Mouse (Mus musculus) cerebellum, postnatal 10 days (tissue): ENCODE measurements around the gene Dnaja3.
A peak's percentile ranks its signal among the peaks of the same experiment; 100 is the strongest.

ENCODE experiments used
- DNase-seq, 2 experiments: peaks; one replicate each; pipeline ENCODE4 v3.0.0; 2021; ENCODE audit warnings: mixed read lengths in 2 of 2

Gene Dnaja3

GRCm38 (mm10) chr16:4607818-4608531 is 31.8 kb upstream of the Dnaja3 start:
- peak; percentile 92 to 93 for DNase-seq

DNA sequence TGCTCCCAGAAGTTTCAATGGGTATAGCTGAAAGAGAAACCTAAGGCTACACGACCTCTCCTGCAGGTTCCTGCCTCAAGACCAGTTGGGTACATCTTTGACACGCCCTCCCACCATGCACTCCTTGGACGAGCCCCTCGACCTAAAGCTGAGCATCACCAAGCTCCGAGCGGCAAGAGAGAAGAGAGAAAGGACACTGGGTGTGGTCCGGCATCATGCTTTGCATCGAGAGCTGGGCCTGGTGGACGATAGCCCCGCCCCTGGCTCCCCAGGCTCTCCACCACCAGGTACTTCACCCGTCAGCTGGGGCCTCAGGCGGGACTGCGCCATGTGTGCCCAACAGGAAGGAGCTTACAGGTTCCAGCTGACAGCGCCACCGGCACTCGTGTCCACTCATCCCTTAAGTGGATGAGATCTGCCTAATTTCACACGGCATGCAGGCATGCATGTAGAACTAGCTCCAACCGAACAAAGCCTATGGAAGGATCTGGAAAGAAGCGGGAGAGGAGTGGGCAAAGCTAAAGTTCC is 31.2 kb upstream of the Dnaja3 start:
- no peak for DNase-seq

GRCm38 (mm10) chr16:4611193-4611592 is 28.6 kb upstream of the Dnaja3 start:
- no peak for DNase-seq

GRCm38 (mm10) chr16:4611676-4612075 is 28.1 kb upstream of the Dnaja3 start:
- no peak for DNase-seq

GRCm38 (mm10) chr16:4613736-4614135 is 26.1 kb upstream of the Dnaja3 start:
- DNase-seq, result no peak

DNA sequence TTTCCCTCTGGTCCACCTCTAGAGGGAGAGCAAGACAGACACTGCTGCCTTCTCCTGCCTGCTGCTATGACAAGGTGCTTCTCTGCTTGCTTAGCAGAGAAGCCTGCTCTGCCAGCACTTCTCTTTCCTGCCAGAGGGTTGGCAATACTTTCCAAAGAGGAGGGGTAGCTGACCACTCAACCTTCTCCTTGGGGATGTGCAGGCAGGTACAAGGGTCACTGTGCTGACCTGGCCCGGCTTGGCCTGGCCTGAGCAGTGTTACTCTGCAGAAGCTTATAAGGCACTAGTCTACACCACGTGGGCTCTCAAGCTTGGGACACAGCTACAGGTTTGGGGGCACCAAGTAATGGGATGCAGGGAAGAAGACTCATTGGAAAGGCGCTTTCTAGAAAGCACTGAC is 25.1 kb upstream of the Dnaja3 start:
- no peak for DNase-seq

GRCm38 (mm10) chr16:4615297-4615696 is 24.5 kb upstream of the Dnaja3 start:
- DNase-seq, result no peak

DNA sequence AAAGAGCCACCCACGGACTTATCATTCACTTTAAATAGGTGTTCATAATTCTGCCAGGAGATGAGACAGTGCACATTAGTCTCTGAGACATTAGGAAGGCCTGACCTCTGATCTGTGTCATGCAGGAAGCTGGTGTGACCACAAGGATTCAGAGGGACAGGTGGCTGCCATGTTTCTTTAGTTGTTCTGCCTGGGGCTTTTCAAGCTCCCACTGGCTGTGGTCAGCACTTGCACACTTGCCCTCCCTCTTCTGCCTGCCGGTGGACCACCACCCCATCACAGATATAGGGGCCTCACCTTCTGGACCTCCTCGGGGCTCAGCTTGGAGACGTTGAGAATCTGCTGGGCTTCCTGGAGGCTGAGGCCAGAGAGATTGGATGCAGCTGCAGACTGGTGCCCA is 23.0 kb upstream of the Dnaja3 start:
- DNase-seq, result no peak

DNA sequence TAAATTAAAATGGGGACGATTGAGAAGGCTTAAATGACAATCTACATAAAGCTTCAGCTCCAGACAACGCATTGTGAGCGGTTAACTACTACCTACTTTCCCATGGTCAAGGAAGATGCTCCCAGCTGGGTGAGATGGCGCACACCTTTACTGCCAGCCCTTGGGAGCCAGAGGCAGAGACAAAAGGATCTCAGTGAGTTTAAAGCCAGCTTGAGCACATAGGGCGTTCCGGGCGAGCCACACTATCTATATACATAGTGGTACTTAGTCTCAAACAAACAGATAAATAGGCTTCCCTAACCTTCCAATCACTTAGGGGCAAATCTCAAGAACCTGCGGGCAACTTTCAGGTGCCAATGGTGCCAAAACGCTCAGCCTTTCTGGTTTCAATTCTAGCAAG is 15.7 kb upstream of the Dnaja3 start:
- DNase-seq, result no peak

DNA sequence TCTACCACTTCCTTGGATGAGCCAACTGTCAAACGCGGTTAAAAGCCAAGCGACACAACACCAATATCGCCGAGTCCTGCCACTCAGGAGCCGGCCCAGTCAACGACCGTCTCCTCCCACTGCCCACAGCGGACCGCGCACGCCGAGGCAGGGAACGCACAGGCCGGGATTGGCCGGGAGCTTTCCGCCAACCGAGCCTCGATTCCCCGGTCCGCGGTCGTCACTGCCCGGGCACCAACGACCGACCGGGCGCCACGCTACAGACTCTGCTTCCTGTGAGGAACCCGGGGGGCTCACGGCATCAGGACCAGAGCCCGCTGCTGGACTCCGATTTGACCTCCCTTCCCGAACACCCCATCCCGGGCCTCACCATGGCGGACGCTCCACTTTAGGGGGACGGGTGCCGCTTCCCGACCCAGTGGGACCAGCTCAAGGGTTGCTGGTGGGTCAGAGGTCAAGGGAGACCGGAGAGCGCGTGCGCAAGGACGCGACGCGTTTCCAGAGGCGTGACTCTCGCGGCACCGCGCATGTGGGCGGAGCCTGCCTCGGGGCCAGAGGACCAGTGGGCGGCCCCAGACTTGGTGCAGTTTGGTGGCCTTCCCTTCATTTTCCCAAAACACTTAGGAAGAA is 15.2 kb upstream of the Dnaja3 start, which contains the start of gene Pam16:
TSS of gene Pam16 (minus strand) at position 508 of the 630 bp plus-strand sequence.
- peak; percentile 96 for DNase-seq

DNA sequence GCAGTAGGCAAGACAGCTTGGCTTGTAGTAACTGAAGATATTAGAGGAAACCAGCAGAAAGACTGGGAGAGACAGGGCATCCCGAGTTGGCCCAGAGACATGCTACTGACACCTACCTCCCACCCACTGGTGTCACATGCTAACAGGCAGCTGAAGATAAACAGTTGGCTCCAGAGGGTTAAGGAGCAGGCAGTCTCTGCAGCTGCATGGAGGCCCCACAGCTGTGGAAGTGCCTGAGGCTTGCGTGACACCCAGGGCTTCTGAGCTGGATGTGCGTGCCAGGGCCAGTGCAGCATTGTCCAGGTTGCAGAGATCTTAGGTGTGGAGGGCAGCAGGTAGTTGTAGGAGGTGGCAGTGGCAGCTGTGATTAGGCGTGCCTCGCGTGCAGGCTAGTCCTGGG is 12.7 kb upstream of the Dnaja3 start:
- no peak for DNase-seq

- no peak for DNase-seq
Measured at GRCm38 (mm10) chr16:4628898-4629419, 10.8 kb upstream of the Dnaja3 start.

- DNase-seq, result peak; percentile 93 to 96
Measured at GRCm38 (mm10) chr16:4629950-4630349, 9.8 kb upstream of the Dnaja3 start.

GRCm38 (mm10) chr16:4632050-4632449 is 7.7 kb upstream of the Dnaja3 start:
- peak; percentile 65 to 66 for DNase-seq

- DNase-seq, result no peak
Measured at GRCm38 (mm10) chr16:4633661-4634060, 6.1 kb upstream of the Dnaja3 start.

DNA sequence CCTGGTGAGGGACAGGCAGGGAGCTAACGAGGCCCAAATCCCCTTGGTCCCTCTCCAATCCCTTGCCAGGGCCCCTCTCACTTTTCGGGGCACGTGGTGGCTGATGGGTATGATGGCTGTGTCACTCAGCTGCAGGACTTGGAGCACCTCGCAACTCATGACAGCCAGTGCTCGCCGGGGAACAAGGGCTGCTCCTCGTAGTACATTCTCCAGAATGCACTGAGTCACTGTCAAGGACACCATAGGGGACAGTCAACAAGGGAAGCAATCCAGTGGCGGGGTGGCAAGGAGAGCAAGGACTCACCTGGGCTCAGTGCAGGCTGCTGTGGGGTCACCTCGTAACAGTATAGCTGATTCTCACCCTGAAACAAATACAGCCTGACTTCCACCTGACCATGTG is 5.1 kb upstream of the Dnaja3 start:
- DNase-seq, result no peak

DNA sequence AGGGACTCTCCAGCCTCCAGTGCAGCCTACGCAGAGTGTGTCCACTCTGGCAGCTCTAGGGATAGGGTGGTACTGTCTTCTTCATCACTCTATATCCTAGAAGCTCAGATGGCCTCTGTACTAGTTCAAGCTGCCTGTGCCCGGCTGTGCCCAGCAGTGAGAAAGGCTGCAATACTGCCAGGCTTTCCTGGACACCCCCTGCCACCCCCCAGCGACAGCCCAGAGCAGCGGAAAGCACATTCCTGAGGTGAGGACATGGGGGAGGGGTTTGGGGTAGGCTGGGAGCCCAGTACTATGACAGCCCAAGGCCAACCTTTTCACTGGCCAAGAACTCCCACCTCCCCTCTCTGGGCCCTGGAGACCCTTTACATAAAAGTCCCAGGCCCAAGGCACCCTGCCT is 4.0 kb upstream of the Dnaja3 start:
- DNase-seq, result no peak

DNA sequence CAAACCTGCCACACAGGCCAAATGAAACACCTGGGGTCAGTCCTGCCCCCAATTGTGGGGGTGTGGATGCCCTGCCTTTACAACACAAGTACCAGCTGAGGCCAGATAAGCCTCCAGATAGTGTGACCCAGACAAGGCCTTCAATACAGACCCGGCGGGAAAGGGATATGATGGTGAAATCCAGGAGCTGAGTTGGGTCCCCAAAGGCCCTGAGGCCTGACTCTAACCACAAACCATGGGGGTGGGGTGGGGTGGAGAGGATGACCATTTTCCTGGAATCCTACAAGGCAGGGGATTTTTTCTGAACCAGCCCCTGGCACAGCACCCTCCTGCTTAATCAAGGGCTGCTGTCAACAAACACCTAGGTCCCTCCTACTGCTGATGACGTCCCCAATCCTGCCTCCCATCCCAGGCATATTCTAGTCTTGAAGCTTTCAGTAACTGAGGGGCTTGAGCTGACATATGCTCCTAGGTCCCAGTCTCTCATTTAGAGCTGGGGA is 848 bp upstream of the Dnaja3 start:
- no peak for DNase-seq

GRCm38 (mm10) chr16:4640267-4641005 is 647 bp downstream of the Dnaja3 start:
- no peak for DNase-seq

GRCm38 (mm10) chr16:4641119-4641838 is 1.5 kb downstream of the Dnaja3 start:
- DNase-seq, result no peak

DNA sequence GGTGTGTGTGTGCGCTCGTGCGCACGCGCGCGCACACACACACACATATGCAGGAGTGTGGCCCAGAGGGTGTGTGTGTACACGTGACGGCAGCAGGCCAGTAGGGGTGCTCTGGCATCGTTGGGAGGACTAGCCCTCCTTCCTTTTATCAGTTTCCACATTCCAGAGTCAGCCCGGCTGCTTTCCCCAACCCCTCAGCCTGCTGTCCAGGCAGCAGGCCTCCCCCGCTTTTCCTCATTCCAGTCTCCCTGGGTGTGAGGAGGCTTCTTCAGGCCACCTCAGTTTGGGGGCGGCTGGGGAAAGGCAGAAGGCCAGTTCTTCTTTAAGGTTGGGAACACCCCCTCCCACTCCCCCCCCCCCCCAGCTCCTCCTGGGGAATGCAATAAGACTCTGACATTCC is 2.4 kb downstream of the Dnaja3 start:
- DNase-seq, result no peak

DNA sequence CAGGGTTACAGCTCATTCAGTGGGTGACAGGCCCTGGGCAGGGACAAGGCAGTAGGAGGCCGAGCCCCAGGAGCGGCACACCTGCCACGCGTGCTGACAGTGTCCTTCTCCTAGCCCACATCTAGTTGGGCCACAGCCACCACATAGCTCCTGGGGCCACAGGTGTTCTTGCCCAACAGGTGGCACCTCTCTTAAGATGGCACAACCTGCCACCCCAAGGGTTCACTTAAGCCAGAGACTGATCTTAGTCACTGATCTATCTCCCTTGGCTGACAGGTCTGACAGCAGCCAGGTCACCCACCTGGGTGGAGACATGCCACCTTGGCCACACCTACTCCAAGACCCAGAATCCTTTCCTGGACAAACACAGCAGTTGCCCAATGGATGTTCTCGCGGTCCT is 3.1 kb downstream of the Dnaja3 start:
- no peak for DNase-seq
